Mouse (Mus musculus) embryonic facial prominence, embryonic 12.5 days (tissue): Measurements from ENCODE around the gene Slirp. TPM values are rescaled to one million over a fixed set of nuclear protein-coding genes. Genes with fewer than 3 reads are reported as not detected.

Experiments used
- ATAC-seq: fragments of 200-750 bp; cut with Nextera tagmentation; 2 replicates; pipeline ENCODE4 v1.8.0; 2017; ENCODE audit not compliant: insufficient number of reproducible peaks, insufficient read depth, low FRiP score, low TSS enrichment
- H3K27ac ChIP-seq: fragments of 300-500 bp; sonication (generic); 2 replicates; pipeline ENCODE4 v1.5.1; 2016; ENCODE audit warnings: mild to moderate bottlenecking
- H3K27me3 ChIP-seq: fragments of 300-500 bp; sonication (generic); 2 replicates; pipeline ENCODE4 v1.6.1; 2016; ENCODE audit warnings: mild to moderate bottlenecking, moderate library complexity
- H3K36me3 ChIP-seq: fragments of 300-500 bp; sonication (generic); 2 replicates; pipeline ENCODE4 v1.6.1; 2016; ENCODE audit warnings: mild to moderate bottlenecking
- H3K4me1 ChIP-seq: fragments of 300-500 bp; sonication (generic); 2 replicates; pipeline ENCODE4 v1.6.1; 2016
- H3K4me2 ChIP-seq: fragments of 300-500 bp; sonication (generic); replicated peaks from 2 replicates; pipeline ENCODE4 v1.6.1; 2016; ENCODE audit warnings: mild to moderate bottlenecking, moderate library complexity
- H3K4me3 ChIP-seq: fragments of 300-500 bp; sonication (generic); 2 replicates; pipeline ENCODE4 v1.5.1; 2016; ENCODE audit warnings: mild to moderate bottlenecking
- H3K9ac ChIP-seq: fragments of 300-500 bp; sonication (generic); 2 replicates; pipeline ENCODE4 v1.6.1; 2016; ENCODE audit warnings: mild to moderate bottlenecking, moderate library complexity
- H3K9me3 ChIP-seq: fragments of 300-500 bp; sonication (generic); 2 replicates; pipeline ENCODE4 v1.6.1; 2016; ENCODE audit warnings: mild to moderate bottlenecking, moderate library complexity
- WGBS: fragments of 180-500 bp; shearing (Covaris S2); methylation state at CpG from one replicate; pipeline ENCODE4 v1.1.7; 2016; 5-methylcytosine and 5-hydroxymethylcytosine counted together
- polyA plus RNA-seq: library from polyadenylated mRNA; unstranded; fragments of >200 nt; fragmentation: Nextera tagmentation; extraction: Ambion mirVana; gene quantifications from 2 replicates; pipeline ENCODE4 v1.2.1, GENCODE M21; 2016

The Slirp gene
- polyA plus RNA-seq, 1 experiment from 2014 or later: 278 TPM

GRCm38 (mm10) chr12:87413179-87413790 lies 30.4 kb upstream of the Slirp start:
- ATAC-seq: no peak; the same call in 1 of the 2 replicates

GRCm38 (mm10) chr12:87415358-87415757 lies 28.3 kb upstream of the Slirp start:
- WGBS: 76% methylated on average over 4 of the region's 4 CpGs

More at GRCm38 (mm10) chr12:87413179-87413790, 30.4 kb upstream of the Slirp start:
- H3K9me3 ChIP-seq: no peaks in the 10 kb centered on the region
- H3K4me2 ChIP-seq: no peak overlapping the region
- H3K36me3 ChIP-seq: no peaks in the 10 kb centered on the region
- peaks cover under 1% of the 10 kb centered on the region; the same call in 1 of the 2 replicates for H3K4me1 ChIP-seq
- no peak overlapping the region for H3K27ac ChIP-seq
- no peak overlapping the region for H3K4me3 ChIP-seq
- no peak overlapping the region for H3K9ac ChIP-seq
- H3K27me3 ChIP-seq: no peaks in the 10 kb centered on the region
- WGBS: 17% methylated on average over 4 of the region's 4 CpGs

GRCm38 (mm10) chr12:87416690-87417089 lies 27.0 kb upstream of the Slirp start:
- Histone ChIP-seq H3K4me2 (no peak overlapping the region), H3K4me1 (no peaks in the 10 kb centered on the region), H3K9ac (no peak overlapping the region), H3K36me3 (no peaks in the 10 kb centered on the region), H3K4me3 (no peak overlapping the region), H3K9me3 (no peaks in the 10 kb centered on the region), H3K27me3 (no peaks in the 10 kb centered on the region), H3K27ac (no peak overlapping the region)
- 35% methylated on average over 7 of the region's 7 CpGs for WGBS
- no peak for ATAC-seq

More at GRCm38 (mm10) chr12:87415358-87415757, 28.3 kb upstream of the Slirp start:
- Histone ChIP-seq H3K9me3 (no peaks in the 10 kb centered on the region), H3K27me3 (no peaks in the 10 kb centered on the region), H3K4me1 (no peaks in the 10 kb centered on the region), H3K36me3 (no peaks in the 10 kb centered on the region), H3K4me3 (no peak overlapping the region), H3K27ac (no peak overlapping the region), H3K9ac (no peak overlapping the region), H3K4me2 (no peak overlapping the region)
- ATAC-seq: no peak

GRCm38 (mm10) chr12:87418921-87419320 lies 24.8 kb upstream of the Slirp start:
- Histone ChIP-seq H3K4me1 (no peaks in the 10 kb centered on the region), H3K4me3 (no peak overlapping the region), H3K27me3 (no peaks in the 10 kb centered on the region), H3K36me3 (no peaks in the 10 kb centered on the region), H3K27ac (no peak overlapping the region), H3K9ac (no peak overlapping the region), H3K9me3 (no peaks in the 10 kb centered on the region), H3K4me2 (no peak overlapping the region)
- WGBS: 71% methylated on average over 5 of the region's 5 CpGs
- peak; percentile 73 for ATAC-seq

- H3K9me3 ChIP-seq: no peaks in the 10 kb centered on the region
- no peak overlapping the region for H3K9ac ChIP-seq
- no peak for ATAC-seq
- no peak overlapping the region for H3K4me3 ChIP-seq
- no peaks in the 10 kb centered on the region for H3K36me3 ChIP-seq
- H3K4me2 ChIP-seq: no peak overlapping the region
- H3K27ac ChIP-seq: no peak overlapping the region
- H3K4me1 ChIP-seq: no peaks in the 10 kb centered on the region
- WGBS: 65% methylated on average over 12 of the region's 12 CpGs
- H3K27me3 ChIP-seq: no peaks in the 10 kb centered on the region
Measured at GRCm38 (mm10) chr12:87419974-87420485, 23.7 kb upstream of the Slirp start.

- H3K27ac ChIP-seq: no peak overlapping the region
- H3K9ac ChIP-seq: no peak overlapping the region
- no peaks in the 10 kb centered on the region for H3K27me3 ChIP-seq
- peaks cover 12% of the 10 kb centered on the region for H3K36me3 ChIP-seq
- 84% methylated on average over 5 of the region's 5 CpGs for WGBS
- no peaks in the 10 kb centered on the region for H3K4me1 ChIP-seq
- no peak overlapping the region for H3K4me2 ChIP-seq
- no peak overlapping the region for H3K4me3 ChIP-seq
- no peaks in the 10 kb centered on the region for H3K9me3 ChIP-seq
- ATAC-seq: no peak
Measured at GRCm38 (mm10) chr12:87421708-87422507, 21.8 kb upstream of the Slirp start.

GRCm38 (mm10) chr12:87423700-87424099 lies 20.0 kb upstream of the Slirp start:
- H3K27me3 ChIP-seq: no peaks in the 10 kb centered on the region
- H3K4me1 ChIP-seq: no peaks in the 10 kb centered on the region
- H3K4me3 ChIP-seq: no peak overlapping the region
- peaks cover 29% of the 10 kb centered on the region for H3K36me3 ChIP-seq
- H3K9me3 ChIP-seq: no peaks in the 10 kb centered on the region
- H3K4me2 ChIP-seq: no peak overlapping the region
- ATAC-seq: no peak
- no peak overlapping the region for H3K9ac ChIP-seq
- 50% methylated on average over 1 of the region's 1 CpGs for WGBS
- no peak overlapping the region for H3K27ac ChIP-seq

- ATAC-seq: no peak
- Histone ChIP-seq H3K36me3 (peaks cover 37% of the 10 kb centered on the region), H3K9ac (no peak overlapping the region), H3K9me3 (no peaks in the 10 kb centered on the region), H3K27me3 (no peaks in the 10 kb centered on the region), H3K4me2 (no peak overlapping the region), H3K4me3 (no peak overlapping the region), H3K4me1 (no peaks in the 10 kb centered on the region), H3K27ac (no peak overlapping the region)
- 25% methylated on average over 3 of the region's 3 CpGs for WGBS
Measured at GRCm38 (mm10) chr12:87424516-87424915, 19.2 kb upstream of the Slirp start.

- Histone ChIP-seq H3K27me3 (no peaks in the 10 kb centered on the region), H3K27ac (no peak overlapping the region), H3K36me3 (peaks cover 56% of the 10 kb centered on the region), H3K4me2 (no peak overlapping the region), H3K9ac (no peak overlapping the region), H3K4me1 (no peaks in the 10 kb centered on the region), H3K4me3 (no peak overlapping the region), H3K9me3 (no peaks in the 10 kb centered on the region)
- 94% methylated on average over 5 of the region's 5 CpGs for WGBS
- ATAC-seq: no peak
Measured at GRCm38 (mm10) chr12:87426354-87427031, 17.2 kb upstream of the Slirp start.

GRCm38 (mm10) chr12:87428295-87428694 lies 15.4 kb upstream of the Slirp start:
- WGBS: 93% methylated on average over 2 of the region's 2 CpGs
- H3K27me3 ChIP-seq: no peaks in the 10 kb centered on the region
- H3K9ac ChIP-seq: no peak overlapping the region
- no peaks in the 10 kb centered on the region for H3K4me1 ChIP-seq
- H3K27ac ChIP-seq: no peak overlapping the region
- H3K9me3 ChIP-seq: no peaks in the 10 kb centered on the region
- H3K36me3 ChIP-seq: peaks cover 72% of the 10 kb centered on the region
- H3K4me2 ChIP-seq: no peak overlapping the region
- ATAC-seq: no peak
- H3K4me3 ChIP-seq: no peak overlapping the region

GRCm38 (mm10) chr12:87428885-87429284 lies 14.8 kb upstream of the Slirp start:
- Histone ChIP-seq H3K9ac (no peak overlapping the region), H3K4me2 (no peak overlapping the region), H3K9me3 (no peaks in the 10 kb centered on the region), H3K27me3 (no peaks in the 10 kb centered on the region), H3K36me3 (peaks cover 78% of the 10 kb centered on the region), H3K4me1 (no peaks in the 10 kb centered on the region), H3K27ac (no peak overlapping the region), H3K4me3 (no peak overlapping the region)
- WGBS: 84% methylated on average over 8 of the region's 8 CpGs
- ATAC-seq: no peak
